Mouse (Mus musculus) monocyte, adult 5-6 weeks (primary cell): ENCODE results near the gene Zc3h12a. TPM values are rescaled to one million over a fixed set of nuclear protein-coding genes. Genes with fewer than 3 reads are reported as not detected.
A peak's percentile ranks its signal among the peaks of the same experiment; 100 is the strongest.

Experiments used
- ATAC-seq: fragments of 153-309, 156-312 bp; replicated peaks from 2 replicates; pipeline ENCODE4 v1.8.0; 2017; ENCODE audit warnings: mild to moderate bottlenecking; ENCODE audit not compliant: low TSS enrichment, insufficient number of reproducible peaks, severe bottlenecking, poor library complexity, low FRiP score
- total RNA-seq: library from RNA; stranded (forward); fragments of 200-1000, 200-491, 200-594 nt; gene quantifications from 3 replicates; pipeline ENCODE4 v1.2.3, GENCODE M21; 2017

The Zc3h12a gene
- total RNA-seq, 1 experiment from 2014 or later: 24.0 TPM

GRCm38 (mm10) chr4:125152469-125152868, 24.8 kb upstream of the Zc3h12a start:
- ATAC-seq: no peak

DNA sequence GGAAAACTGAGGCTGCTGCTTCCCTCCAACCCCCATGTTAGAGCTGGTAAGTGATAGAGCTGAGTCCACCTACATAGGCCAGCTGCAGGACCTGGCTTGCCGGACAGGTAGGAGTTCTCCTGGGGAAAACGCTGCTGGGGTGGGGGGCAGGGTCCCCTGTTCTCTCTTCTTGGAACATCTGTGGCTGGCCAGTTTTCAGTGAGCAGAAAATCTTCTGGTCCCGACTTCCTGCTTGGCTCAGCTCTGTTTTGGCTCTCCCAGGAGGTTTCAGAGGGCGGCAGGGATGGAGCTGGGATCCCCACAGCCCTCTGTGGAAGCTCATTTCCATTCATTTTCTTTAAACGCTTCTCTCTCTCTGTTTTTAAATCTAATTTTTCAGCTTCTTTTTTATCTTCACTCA, 21.8 kb upstream of the Zc3h12a start:
- no peak for ATAC-seq

GRCm38 (mm10) chr4:125147970-125148369, 20.3 kb upstream of the Zc3h12a start:
- ATAC-seq: no peak

- peak; percentile 85 for ATAC-seq
Observed at GRCm38 (mm10) chr4:125145213-125145612, 17.6 kb upstream of the Zc3h12a start.

DNA sequence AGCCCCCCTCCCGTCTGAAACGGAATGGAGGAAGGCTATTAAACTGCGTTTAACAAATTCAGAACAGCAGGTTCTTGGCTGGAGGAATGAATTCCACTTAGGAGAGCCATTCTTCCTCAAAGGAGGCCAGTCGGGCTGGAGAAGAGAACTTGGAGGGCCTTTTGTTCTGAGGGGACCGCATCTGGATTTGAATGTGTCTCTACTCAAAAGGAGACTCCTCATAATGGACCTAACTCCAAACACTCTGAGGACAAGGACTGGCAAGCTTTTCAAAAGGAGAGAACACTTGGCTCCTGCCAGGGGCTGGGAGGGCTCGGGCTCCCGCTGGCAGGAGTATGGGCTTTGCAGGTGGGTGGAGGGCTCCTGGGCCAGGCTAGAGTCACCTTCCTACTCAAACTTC, 17.0 kb upstream of the Zc3h12a start:
- ATAC-seq: no peak

GRCm38 (mm10) chr4:125144211-125144610, 16.6 kb upstream of the Zc3h12a start:
- ATAC-seq: no peak; the same call in 1 of the 2 replicates

- ATAC-seq: no peak
Observed at GRCm38 (mm10) chr4:125138321-125138720, 10.7 kb upstream of the Zc3h12a start.

DNA sequence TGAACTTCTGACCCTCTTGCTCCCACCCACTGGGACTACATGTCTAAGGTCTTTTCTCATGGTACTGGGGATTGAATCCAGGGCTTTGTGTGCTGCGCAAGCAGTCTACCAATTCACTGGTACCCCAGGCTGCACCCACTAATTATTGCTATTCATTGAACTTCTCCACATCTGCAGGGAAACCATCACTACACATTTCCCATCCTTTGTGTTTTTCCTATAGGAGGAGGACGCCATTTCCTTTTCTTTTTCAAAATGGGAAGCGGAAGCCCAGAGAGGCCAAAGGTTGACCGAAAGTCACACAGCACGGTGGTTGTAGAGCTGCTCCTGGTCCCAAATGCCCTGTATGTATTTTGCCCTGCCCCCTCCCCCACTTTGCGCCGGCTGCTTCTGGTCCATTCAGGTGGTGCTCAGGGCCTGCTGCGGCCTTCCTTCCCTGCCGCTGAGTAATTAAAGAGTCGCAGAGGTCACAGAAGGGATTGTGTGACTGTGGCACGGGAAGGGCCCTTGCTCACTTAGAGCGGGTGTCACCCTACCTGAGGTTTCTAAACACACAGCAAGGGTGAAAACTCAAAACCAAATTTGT, 8.8 kb upstream of the Zc3h12a start:
- no peak for ATAC-seq

- no peak for ATAC-seq
Observed at GRCm38 (mm10) chr4:125135076-125135855, 7.6 kb upstream of the Zc3h12a start.

DNA sequence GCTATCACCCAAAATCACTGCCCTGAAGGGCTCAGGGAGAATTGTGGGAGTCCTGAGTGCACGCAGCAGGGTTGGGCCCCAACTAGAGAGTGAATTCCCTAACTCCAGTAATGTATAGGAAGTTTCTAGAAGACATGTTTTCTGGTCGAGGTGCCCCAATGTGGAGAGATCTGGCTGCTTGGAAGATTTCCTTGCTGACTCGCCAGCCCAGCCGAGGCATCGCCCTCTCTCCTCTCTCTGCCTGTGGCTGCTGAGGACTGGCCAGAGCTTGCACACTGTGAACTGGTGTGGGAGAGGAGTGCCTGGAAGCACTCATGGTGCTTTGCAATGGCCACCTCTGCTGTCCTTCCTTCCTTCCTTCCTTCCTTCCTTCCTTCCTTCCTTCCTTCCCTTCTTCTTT, 7.0 kb upstream of the Zc3h12a start:
- no peak for ATAC-seq

- no peak for ATAC-seq
Observed at GRCm38 (mm10) chr4:125134192-125134591, 6.6 kb upstream of the Zc3h12a start.

DNA sequence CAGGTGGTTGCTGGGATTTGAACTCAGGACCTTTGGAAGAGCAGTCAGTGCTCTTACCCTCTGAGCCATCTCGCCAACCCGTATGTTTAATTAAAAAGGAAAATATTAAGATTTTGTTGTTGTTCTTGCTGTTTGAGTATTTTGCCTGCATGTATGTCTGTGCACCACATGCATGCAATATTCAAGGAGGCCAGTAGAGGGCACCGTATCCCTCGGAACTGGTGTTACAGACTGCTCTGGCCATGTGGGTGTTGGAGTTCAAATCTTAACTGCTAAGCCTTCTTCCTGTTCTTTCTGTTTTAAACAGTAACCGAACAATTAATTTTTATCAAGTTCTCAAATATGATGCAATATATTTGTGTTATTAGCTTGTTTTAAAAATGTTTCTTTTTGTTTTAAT, 4.8 kb upstream of the Zc3h12a start:
- 0 out of 2 replicates have a peak, but pooled peaks have one; percentile 40 for ATAC-seq

DNA sequence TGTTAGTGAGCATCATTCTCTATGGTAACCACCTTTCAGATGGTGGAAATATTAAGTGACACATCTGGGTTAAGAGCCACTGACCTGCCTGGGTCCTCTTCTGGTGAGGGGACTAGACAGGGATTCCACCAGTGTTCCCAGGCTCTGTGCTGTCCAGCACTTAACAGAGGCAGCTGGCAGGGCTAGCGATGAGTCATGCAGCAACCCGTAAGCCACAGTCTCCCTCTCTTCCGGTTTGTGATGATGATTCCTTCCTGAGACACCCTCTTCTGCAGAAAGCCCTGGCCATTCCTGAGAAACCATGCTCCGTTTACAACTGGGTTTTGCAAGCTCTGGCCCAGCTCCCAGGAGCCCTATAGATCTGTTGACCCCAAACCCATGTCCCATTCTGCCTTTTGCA, 3.9 kb upstream of the Zc3h12a start:
- no peak for ATAC-seq

DNA sequence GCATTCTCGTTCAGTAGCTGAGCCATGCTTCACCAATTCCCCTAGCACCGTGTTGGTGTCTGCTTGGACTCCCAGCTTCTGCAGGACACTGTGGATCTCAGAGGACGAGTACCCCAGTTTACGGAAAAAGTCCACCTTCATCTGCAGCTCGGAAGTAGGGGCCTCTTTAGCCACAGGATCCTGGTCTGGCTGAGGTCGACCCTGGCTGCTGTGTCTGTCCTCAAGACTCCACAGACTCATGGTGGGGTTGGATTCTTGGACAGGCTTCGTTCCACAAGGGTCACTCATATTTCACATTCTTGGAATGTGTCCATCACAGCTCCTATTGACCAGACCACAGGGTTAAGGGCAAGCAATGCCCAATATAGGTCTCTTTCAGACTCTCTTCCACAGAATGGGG, 879 bp downstream of the Zc3h12a start:
- ATAC-seq: no peak

GRCm38 (mm10) chr4:125126186-125126585, 1.5 kb downstream of the Zc3h12a start:
- no peak for ATAC-seq

DNA sequence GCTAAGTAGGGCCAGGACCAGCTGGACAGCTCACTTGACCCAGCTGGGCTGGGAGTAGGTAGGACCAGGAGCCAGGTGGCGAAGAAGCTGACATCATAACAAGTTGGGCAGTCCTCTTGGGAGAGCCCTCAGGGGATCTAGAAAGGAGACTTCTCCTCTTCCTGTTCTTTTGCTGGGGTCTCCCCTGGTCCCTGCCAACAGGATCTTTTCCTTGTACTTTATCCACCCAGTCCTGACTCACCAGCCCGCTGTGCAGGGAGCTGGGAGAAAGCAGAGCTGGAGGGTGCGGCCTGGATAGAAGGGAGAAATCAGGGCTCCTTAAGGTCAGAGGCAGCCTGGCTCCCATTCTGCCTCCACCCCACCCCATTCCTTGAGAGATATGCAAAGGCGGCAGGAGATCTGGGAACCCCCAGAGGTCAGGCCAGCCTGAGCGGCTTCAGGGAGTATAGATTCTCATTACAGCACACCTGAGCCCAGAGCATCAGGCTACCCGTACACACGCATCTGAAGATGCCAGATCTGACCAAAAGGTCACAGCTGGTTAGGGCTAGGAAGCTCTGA, 2.2 kb downstream of the Zc3h12a start:
- no peak for ATAC-seq

GRCm38 (mm10) chr4:125124424-125125209, 3.0 kb downstream of the Zc3h12a start:
- peak; percentile 23 for ATAC-seq

DNA sequence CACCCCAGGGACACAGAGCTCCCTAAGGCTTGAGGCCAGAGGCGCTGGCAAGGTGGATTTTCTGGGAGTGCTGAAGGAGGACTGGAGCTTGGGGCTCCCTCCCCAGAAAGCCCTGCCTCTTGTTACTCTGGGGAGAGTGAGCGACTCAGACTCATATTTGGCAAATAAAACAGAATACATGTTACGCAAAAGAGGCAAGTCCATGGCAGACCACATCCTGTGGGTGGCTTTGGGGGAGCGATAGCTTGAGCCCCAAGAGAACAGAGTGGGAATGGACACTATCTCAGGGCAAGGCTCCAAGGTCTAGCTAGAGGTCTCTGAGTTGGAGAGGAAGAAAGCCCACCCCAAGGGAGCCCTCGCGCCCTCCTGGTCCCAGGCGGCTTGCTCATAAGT, 4.4 kb downstream of the Zc3h12a start:
- no peak for ATAC-seq
